Mouse (Mus musculus) c-Kit-positive CD71-negative TER-119-negative erythroid progenitor cells, embryonic 14.5 days (primary cell): ENCODE measurements at regions not wholly inside any gene's neighbourhood (a gene's known extent, or its start where the extent isn't known, plus 50 kb on each side); places are given as distances from the start of the nearest gene placed in this dataset.
"Not testable (repeated sequence)": the region's sequence is repeated elsewhere in the genome, so short reads cannot be mapped to it uniquely, and the experiment has no call there.

Experiments used
- DNase-seq: peaks from one replicate; pipeline ENCODE4 v3.0.0-alpha.2; 2013; ENCODE audit warnings: low read depth

DNA sequence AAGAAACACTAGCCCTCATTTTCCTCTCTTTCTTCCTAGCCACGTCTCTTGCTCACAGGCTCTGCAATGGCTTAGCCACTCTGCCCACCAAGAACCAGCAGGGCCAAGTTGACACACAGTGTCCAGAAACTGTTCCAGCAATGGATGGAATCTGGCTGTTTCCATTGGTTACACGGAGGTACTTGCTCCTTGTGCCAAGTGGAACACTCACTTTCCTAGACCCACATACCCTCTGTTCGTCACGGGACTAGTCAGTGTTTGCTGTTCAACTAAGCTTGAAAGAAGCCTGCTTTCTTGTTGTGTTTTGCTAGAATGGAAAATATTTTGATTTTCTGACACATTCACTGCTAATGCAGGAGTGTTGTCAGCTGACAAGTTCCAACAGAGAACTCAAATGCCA is 575.7 kb upstream of the Gulo start:
- no peak for DNase-seq

DNA sequence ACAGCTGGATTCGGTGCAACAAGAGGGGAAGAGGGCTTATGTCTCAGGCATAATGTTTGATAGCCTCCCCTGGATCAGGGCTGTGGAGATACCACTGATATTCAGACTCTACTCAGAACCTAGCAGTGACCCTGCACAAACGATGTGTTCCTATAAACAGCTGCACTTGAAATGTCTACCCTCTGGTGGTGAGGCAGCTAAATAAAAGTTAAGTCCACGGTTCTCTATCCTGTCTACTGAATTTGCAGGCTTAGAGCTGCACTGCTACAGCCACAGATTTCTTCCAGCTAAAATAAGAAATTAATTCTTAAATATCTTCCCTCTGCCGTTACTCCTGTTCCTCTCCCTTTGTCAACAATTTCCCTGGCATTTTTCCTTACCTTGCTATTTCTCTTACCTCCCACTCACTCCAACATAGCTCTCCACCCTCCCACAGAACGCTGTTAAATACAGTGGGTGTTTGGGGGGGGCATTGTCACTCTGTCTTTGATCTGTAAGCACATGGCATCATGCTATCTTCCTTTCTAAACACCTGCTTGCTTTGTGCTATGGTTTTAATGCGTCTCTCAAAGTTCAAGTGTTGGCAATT is 571.0 kb upstream of the Gulo start:
- DNase-seq: no peak

DNA sequence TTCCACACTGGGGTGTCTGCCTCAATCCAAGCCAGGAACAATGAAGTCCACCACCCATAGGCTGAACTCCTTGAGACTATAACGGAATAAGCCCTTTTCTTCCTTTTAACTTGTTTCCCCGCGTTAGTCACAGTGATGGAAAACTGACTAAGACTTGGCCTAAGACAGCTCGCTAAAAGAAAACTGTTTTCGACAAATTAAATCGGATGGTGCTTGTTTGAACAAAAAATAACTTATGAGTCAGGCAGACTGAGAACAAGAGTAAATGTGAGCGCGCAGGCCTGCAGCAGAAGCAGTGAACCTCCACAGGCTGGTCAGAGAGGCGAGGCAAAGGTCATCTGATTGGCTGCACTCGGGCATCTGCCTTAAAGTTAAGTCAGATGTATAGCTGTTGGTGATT is 557.6 kb upstream of the Gulo start:
- DNase-seq: no peak

DNA sequence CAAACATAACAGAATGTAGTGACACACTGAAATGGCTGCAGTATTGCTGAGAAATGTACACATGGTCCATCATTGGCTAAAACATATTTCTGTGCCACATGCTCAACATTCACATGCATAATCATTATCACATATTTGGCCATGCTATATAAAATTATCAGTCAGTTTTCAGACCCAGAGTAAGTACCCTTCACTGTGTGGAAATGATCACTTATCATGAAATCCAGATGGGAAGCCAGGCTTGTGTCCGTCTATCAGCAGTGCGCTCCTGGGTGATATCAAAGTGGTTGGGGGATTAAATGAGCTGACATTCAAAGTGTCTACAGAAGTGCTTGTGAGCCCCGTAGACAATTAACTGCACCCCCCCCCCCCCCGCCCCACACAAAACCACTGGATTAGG is 553.7 kb upstream of the Gulo start:
- DNase-seq: no peak

DNA sequence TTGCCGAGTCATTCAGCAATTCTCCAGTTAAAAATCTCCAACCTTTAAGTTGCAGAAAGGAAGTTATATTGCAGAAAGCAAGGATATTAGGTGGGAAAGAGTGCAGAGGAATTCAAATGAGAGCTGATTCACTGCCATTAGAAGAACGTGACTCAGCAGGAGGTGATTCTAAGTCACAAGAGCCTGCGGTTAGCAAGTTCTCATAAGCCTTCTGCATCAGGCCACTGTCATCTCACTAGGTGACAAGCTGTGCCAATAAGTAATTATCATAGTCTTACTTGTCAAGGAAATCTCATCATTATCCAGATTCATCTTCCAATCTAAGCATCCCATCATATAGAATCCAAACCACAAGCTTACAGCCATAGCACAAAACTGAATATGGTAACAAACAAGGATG is 552.7 kb upstream of the Gulo start:
- DNase-seq: no peak

DNA sequence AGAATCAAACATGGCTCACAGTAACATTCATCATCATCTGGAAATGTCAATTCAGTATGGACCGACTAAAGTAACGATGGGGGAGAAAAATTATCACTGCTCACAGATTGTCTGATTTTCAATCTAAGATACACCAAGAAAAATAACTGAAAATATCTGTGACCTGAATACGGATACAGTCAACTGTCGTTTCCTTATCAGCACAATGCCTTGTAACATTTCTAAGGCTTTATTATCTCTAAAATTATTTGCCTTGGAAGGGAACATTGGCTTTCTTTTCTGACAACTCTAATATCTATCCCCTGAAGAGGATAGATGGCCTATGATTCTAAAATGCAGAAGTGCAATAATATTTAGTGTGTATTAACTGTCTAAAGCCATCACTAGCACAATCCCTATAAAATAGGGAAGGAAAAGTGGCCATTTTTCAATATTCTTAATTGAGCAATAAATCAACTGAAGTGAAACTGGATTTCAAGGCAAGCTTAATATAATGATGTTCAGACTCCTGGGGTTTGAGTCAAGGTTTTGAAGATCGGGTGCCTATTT is 552.1 kb upstream of the Gulo start:
- DNase-seq: no peak

DNA sequence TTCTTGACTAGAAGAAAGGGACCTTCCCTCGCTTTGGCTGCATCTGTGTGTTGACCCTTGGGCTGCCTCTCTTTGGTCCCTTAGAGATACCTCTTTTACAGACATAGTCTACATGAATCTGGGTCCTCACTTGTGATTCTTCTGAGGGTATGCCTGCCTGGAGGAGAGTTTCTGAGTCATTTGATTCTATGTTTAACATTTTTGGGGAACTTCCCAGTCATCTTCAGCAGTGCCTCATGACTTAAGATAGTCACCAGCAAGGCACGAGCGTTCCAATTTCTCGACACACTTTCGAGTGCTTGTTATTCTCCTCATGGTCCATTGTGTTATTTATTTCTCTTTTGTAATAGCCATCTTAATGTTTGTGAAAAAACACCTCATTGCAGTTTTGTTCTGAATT is 549.4 kb upstream of the Gulo start:
- no peak for DNase-seq

DNA sequence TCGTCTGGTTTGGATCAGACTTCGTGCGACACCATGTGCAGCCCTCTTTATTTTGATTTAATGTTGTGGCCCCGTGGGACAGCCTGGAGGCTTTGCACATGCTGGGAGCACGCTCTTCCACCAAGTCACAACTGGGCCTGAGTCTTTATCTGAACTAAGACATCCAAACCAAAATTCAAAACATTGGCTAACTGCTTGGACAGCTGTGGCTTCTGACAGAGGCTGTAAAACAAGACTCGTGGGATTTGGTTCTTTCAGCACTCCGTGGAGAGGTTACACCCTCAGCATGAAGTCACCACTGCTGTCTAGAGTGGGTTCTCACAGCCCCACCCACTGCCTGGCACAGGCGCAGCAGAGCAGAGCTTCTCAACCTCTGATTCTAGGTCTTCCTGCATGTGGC is 548.6 kb upstream of the Gulo start:
- no peak for DNase-seq

DNA sequence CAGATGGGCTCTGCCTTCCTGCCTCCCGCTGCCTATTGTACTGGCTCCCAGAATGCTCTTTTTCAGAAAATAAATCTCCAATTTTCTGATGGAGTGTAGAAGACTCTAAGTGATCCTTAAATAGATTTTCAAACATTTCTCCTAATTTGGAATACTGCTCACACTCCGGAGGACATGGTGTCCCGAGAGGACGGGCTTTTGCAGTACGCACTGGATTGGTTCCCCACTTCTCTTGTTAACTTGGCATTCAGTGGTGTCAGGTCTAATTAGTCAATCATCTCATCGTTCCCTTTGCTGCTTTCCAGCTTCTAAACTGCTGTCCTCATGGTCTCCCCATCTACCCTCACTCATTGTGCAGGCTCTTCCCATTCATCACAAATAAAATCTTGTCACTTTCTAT is 529.5 kb upstream of the Gulo start:
- DNase-seq: no peak

DNA sequence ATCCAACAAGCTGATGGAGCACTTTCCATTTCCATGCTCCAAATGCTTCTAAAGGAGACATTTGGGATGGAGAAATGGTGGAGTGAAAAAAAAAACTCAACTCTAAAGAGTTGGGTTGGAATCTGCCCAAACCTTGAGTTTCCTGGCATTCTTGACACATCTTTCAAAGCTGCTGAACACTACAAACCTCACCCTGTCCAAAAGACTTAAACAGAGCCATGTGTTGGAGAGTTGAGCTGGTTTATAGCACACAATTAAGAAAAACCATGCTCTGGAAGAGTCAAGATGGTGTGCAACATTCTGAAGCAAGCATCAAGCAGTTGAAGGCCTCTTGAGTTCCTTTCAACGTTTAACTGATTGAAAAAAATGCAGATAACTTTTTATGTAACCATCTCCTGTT is 525.7 kb upstream of the Gulo start:
- DNase-seq: no peak

DNA sequence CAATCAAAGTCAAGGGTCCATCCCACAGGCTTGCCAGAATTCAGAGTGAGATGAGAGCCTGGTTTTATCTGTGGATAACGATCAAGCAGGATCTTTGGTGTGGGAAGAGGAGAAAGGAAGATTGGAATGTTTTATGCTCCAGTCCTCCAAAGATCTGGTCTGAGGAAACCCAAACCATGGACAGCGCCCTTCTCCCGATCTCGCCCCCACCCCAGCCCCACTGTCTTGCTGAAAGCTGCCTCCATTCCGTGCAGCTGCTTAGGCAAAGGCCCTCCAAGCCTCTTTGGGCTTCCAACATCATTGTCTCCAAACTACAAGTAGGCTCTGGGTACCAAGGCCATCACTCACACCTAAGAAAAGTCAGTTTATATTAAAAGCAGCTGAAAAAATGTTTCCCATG is 519.1 kb upstream of the Gulo start:
- DNase-seq: no peak

DNA sequence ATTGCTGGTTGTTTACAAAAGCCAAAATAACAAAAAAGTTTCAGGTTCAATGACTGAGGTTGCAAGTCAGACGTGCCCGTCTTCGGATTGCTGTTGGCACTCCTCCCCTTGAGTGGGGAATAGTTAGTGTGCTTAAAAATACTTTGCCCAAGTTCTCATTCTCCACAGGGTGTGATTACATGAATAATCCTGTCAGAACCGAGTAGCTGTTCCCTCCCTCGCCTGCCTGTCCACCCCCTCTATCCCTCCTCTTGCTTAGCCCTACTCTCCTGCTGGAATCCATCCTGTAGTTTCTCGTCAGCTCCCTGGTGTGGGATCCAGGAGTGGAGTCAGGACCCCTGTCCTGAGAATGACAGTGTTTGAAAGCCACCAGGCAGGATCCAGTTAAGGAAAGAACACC is 518.1 kb upstream of the Gulo start:
- no peak for DNase-seq

DNA sequence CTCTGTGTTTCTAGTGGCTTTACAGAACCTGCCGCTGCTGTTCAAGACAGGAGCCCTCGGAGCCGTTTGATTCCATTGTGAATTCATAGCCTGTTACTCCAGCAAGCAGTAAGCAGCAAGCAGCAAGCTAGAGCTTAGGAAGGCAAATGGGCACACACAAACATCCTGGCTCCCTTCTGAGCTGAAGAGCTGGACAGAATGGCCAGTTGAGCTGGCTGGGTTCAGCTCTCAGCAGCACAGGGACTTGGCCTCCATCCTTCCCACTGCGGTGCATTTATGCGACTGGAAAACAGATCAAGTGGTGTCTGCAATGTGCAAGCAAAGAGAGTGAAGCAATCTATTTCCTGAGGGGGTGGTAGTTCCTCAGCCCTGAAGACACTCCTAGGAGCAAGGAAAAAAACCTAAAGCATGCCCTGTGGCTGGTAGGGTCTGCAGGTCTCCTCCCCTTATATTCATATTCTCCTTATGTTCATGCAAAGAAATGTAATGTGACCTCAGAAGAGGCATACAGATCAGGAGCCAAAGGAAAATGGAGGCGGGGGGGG is 513.9 kb upstream of the Gulo start:
- no peak for DNase-seq

DNA sequence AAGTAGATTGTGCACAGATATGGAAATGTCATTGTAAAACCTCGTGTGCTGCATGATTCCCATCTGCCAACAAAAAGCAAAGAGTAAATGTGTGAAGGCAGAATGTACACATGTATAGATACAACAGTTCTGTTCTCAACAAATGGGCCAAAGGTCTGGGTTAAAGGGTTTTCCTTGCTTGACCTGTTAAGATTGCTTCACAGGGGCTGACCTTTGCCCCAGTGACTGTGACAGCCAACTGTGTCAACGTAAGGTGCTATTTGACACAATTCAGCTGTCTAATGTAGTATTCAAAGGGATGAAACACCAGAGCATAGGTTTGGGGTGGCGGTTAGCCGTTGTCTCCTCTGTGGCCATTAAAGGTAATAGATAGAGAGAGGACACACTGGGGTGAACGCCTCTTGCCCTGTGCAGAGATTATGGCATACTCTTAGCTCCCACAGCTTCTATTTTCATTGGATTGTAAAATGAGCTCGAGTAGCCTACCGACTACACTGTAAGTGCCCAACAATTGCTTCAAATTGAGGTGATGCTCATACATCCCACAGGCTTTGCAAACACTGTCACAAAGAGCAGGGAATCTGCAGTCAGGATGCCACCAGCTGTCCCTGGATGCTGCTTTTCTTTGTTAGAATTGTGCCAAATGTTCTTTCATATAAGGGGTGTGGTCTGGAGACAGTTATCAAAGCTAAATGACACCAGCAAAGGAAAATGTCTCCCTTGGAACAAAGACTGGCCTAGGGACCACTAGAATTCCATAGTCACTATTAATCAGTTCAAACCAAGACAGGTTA is 513.0 kb upstream of the Gulo start:
- DNase-seq: no peak

DNA sequence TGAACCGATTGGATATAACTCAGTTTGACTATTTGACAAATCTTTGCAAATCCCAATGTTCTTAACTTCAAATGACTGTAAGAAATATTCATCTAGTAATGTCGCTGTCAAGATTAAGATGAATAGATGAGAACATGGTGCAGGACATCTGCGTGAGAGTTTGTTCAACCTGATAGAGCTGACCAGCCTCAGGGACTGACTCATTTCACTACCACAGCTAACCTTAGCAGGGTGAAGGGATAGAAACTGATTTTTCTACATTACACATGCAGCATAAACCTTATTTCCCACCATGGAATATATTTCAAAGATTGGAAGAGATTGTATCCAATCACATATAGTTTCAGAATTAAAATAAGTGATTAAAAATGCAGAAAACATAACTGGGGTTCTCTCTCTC is 507.8 kb upstream of the Gulo start:
- DNase-seq: no peak

DNA sequence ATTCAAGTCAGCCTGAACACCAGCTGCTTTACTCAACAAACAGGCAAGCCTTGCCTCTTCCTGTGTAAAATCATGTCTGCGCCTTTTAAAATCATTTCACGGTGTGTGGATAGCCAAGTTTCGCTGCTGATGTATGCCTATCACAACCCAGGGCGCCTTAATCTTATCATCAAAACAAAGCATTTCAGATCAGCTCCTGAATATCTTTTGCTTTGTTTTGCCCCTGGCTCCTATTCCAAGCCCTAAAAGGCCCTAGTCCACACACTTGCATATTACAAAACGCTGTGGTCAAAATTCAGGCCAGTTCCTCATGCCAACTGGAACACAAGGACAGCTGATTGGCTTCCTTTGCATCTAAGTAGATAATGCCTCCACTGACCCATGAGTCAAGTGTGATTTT is 501.7 kb upstream of the Gulo start:
- DNase-seq: no peak

DNA sequence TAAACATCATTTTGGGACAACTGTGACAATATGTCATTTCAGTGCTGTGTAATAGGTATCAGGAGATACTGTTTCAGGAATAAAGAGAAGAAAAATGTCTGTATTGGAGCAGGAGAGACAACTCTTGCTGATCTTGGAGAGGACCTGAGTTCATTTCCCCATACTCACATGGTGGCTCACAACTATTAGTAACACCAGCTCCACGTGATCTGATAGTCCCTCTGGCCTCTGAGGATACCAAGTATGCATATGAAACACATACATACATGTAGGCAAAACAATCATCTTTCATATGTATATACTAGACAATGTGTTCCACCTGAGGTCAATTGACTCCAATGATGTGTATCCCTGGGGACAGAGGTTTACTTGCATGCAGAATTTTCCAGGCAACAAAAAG is 501.2 kb upstream of the Gulo start:
- no peak for DNase-seq

DNA sequence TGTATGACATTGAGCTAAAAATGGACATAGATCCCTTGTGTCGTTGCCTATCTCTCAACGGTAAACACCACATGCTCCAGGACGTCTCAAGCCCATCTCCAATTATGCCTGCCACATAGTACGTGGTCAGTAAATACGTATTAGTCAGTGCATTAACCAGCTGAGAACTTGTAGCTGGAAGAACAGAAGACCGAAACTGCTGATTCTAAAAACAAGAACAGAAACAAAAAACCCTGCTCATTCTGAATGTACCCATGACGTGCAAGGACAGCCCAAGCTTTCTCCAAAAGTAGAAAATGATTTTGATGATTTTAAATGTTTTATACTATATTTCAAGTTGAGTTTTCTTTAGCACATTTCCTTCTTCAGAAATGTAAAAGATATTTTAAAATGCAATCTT is 500.7 kb upstream of the Gulo start:
- DNase-seq: no peak

DNA sequence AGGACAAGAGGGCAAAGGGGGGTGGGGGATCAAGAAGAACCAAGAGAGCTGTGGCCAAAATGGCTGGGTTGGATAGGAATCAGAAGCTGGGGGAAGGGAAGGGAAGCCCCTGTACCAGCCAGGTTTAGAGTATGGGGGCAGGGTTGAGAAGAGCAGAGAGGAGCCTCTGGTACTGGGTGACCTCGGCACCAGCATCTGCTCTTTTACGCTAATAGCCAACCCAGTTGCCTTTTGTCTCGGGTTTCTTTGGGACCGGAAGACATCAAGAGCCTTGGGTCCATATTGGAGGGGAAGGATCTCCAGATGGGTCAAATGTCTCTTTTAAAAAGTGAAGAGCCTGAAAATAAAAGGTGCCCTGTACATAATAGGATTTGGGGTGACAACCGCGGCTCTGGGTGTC is 493.0 kb upstream of the Gulo start:
- no peak for DNase-seq

DNA sequence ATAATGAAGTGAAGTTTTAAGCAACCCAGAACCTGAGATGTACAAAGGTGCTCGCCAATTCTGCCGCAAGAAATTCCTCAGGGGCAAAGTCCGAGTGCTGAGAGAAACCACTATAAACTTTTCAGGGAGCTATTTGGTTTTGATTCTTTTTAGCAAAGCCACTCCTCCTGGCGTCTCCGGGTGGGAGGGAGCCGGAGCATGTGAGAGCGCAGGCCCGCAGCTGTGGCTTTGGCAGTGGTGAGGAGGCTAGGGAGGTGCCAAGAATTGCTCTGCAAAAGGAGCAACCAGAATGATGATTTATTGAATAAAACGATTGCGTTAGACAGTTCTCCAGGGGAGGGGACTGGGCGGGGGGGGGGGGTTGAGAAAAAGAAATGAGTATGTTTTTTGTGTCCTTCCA is 490.9 kb upstream of the Gulo start:
- DNase-seq: no peak

DNA sequence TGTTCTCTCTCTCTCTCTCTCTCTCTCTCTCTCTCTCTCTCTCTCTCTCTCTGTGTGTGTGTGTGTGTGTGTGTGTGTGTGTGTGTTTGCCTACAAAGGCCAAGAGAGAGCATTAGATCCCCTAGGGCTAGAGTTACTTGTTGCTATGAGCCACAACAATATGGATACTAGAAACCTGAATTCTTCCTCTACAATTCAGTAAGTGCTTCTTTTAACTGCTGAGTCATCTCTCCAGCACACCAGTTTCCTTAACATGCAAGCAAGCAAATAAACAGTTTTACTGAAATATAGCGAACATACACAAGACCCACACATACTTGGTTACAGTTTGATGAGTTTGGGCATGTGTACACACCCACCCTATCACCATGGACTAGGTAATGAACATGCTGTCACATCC is 486.1 kb upstream of the Gulo start:
- DNase-seq: no peak

DNA sequence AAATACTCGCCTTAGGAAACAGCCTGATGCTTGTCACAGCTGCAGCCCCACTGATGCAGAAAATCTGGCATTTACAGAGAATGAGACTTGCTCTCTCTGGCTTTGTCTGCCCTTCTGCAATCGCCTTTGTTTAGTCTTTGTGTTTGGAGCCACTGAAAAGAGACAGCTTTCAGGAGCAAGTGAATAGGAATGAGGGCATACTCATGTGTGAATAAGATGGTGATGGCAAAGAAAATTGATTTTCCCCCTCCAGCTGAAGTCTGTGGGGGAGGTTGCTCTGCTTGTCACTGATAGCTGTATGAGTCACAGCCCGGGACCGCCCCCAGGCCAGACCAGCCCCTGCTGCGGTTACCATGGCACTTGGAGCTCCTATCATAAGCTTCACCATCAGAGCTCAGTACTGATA is 485.5 kb upstream of the Gulo start:
- DNase-seq: no peak

DNA sequence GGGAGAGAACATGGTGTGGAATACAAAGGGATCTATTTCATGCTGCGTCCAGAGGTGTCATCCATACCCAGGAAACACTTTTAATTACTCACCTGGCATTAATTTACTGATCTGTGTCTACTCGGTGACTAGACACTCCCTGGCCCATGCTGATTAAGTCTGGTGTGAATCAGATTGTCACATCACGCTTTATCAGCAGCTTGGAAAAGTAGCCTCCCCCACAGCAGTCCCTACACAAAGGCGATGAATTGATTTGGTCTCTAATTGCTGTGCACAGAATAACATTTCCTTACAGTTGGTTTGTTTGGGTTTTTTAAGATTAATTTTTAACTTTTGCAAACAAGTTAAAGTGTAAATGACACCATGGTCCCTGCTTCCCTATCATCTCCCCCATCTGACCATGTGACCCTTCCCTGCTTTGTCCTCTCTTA is 484.7 kb upstream of the Gulo start:
- DNase-seq: no peak

DNA sequence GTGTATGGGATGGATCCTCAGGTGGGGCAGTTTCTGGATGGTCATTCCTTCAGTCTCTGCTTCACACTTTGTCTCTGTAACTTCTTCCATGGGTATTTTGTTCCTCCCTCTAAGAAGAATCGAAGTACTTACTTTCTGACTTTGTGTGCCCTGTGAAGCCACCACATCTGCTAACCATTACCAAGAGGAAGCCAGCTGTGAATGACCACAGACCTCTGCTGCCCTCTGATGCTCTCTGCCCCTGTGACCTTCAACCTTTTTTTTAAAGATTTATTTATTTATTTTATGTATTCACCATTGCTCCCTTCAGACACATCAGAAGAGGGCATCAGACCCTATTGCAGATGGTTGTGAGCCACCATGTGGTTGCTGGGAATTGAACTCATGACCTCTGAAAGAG is 475.7 kb upstream of the Gulo start:
- DNase-seq: not testable (repeated sequence)
